Mouse (Mus musculus) layer of hippocampus, postnatal 10 days (tissue): ENCODE results near the gene Jak1. TPM values are rescaled to one million over a fixed set of nuclear protein-coding genes. Genes with fewer than 3 reads are reported as not detected.

ENCODE experiments used
- DNase-seq, 2 experiments: peaks; one replicate each; pipeline ENCODE4 v3.0.0; 2021; ENCODE audit warnings: low spot score in 2 of 2
- total RNA-seq, 2 experiments: library from RNA; stranded (reverse); gene quantifications; 2 replicates each; pipeline ENCODE4 v1.2.3; 2021

Gene Jak1
- total RNA-seq, 2 experiments from 2014 or later, result 110 TPM

- no peak for DNase-seq
Measured at GRCm38 (mm10) chr4:101146891-101147655, 118.0 kb downstream of the Jak1 start.

DNA sequence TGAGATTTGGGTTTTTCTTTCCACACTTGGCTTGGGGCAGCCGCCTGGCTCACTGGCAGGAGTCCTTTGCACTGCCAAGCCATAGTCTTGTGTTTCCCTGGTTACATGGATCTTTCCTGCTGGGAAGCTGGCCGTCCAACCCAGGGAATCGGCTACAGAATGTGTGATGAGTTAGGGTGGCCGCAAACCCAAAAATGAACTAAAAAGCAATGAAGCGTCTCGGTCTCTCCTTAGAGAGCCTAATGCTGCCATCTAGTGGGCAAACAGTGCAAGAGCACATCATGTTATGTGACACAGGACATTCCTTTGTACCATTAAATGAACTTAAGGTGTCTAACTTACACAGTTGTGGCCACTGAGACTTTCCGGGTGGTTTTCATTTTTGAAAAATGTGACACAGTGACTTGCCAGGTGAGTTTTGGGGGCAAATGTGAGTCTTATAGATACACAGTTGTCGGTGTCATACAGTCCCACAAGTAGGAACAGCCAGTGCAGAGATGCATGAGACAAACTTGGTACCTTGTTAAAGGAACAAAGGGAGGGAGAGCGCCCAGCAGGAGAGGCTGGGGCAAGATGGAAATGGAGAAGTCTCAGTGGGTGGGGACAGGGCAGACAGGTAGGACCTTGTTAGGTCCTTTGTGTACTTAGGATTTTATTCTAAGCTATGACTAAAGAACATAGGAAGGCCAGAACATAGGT lies 118.9 kb downstream of the Jak1 start:
- DNase-seq, result peak; percentile 80 to 83

- no peak for DNase-seq
Measured at GRCm38 (mm10) chr4:101144790-101145189, 120.3 kb downstream of the Jak1 start.

DNA sequence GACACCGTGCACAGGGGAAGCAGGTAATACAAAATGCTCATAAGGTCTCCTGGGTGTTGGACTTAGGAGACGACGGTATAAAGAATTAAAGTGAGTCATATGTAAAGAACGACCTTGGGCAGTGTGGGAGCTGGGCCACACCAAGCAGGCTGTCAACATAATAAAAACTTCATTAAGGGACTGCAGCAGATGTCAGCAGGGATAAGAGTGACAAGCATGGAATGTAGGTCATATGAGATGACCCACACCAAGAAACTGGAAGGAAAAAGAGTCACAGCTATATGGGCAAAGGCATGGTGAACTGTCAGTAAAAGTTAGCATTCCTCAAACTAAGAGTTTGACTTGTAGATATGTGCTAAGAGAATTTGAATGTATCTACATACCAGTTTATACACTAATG lies 120.7 kb downstream of the Jak1 start:
- DNase-seq, result no peak

DNA sequence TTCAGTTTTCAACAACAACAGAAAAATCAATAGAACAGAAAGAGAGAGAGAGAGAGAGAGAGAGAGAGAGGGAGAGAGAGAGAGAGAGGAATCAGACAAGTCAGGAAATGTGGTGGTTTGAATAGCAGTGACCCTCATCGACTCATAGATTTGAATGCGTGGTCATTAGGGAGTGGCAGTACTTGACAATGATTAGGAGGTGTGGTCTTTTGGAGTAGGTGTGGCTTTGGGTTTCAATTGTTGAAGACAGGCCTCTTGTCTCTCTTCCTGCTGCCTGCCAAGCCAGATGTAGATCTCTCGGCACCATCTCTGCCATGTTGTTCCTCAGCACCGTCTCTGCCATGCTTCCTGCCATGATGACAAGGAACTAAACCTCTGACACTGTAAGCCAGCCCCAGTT lies 121.2 kb downstream of the Jak1 start:
- no peak for DNase-seq

DNA sequence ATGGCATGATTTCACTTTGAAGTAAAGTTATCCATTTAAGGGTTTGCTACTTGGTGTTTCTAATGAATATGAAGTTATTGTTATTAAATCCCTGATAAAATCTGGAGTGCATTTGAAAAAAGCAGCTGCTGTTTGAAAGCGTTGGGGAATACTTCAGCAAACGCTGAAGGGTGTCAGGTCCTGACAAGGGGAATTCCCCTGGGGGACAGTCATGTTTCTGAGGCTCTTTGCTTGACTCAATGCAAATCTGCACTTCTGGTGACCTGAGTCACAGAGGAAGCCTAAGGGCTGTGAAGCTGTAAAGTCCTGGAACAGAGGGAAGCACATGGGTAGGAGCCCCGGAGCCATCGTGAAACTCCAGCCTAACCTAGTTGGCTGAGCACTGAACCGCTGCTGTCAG lies 123.3 kb downstream of the Jak1 start:
- no peak for DNase-seq

- no peak for DNase-seq
Measured at GRCm38 (mm10) chr4:101137975-101138374, 127.1 kb downstream of the Jak1 start.

DNA sequence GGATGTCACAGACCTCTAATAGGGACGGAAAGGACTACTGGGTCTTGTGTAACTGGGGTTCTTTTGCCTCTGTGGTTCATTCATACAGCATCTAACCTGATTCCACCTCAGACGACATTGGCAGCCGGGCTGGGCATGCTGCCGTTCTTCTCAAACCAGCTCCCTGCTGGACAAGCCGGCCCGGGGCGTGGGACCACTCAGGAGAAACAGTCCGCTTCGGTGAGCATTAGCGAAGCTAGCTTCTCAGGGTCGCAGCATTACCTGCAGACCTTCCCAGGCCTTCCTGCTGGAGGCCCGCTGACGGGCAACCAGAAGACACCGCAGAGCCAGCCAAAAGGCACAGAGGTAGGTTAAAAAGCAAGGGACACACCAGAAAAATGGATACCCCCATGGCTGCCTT lies 129.2 kb downstream of the Jak1 start:
- DNase-seq, result no peak

GRCm38 (mm10) chr4:101135013-101135412 lies 130.1 kb downstream of the Jak1 start:
- no peak for DNase-seq

- DNase-seq, result no peak
Measured at GRCm38 (mm10) chr4:101121002-101121401, 144.1 kb downstream of the Jak1 start.

- DNase-seq, result no peak
Measured at GRCm38 (mm10) chr4:101107122-101107521, 158.0 kb downstream of the Jak1 start.

Other genes starting within 250 kb of the Jak1 start
- not detected for gene Gm10577, start 244.6 kb downstream of the Jak1 start, total RNA-seq
- 10 to 100 TPM; 56.8 to 58.8 TPM for gene Raver2, start 196.3 kb downstream of the Jak1 start, total RNA-seq
- 10 to 100 TPM; 41.8 to 47.5 TPM for gene Ak4, start 154.0 kb upstream of the Jak1 start, total RNA-seq
- gene Dnajc6, start 231.4 kb upstream of the Jak1 start, total RNA-seq, result 100 to 1,000 TPM; 255 to 282 TPM